Mouse (Mus musculus) right cerebral cortex, postnatal 4 days (tissue): ENCODE data around the gene Fam241a.

ENCODE experiments used
- DNase-seq: peaks from one replicate; pipeline ENCODE4 v3.0.0-alpha.2; 2022

The Fam241a gene

DNA sequence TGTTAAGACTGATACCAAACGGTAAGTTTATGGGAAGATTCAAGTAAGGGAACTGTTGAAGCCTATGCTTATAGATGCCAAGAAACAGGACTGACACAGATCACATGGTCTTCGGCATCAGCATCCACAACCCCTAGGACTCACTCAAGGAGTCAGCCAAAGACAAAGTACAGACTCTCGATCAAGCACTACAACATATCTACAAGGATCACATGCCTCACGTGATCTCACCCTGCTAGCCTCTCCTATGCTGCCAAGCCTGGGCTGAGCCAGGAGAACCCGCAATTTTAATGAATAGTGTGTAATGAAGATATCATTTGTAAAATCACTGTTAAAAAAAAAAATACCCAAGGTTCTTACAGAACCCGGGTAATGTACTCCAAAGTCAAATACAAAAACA, 60.5 kb downstream of the Fam241a start:
- no peak for DNase-seq

DNA sequence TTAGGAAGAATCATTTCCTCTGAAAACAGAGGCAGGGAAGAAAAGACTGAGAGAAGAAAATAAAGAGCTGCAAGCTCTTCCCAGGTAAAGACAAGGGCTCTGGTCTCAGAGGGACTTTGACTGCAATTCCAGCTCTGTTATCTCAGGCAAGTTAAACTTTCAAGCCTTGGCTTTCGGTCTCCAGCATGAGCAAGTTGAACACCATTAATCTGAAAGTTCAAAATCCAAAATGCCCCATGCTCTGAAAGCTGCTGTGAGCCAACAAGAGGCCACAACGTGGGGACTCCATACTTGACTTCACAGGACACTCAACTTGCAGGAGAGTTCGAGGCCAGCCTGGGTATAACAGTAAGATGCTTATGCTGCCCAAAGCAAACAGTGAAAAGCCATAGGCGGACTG, 62.1 kb downstream of the Fam241a start:
- DNase-seq: no peak

- DNase-seq: no peak
These were observed 65.0 kb downstream of the Fam241a start for GRCm38 (mm10) chr3:127831079-127831478.

- DNase-seq: no peak
These were observed 65.9 kb downstream of the Fam241a start for GRCm38 (mm10) chr3:127830183-127830582.

GRCm38 (mm10) chr3:127827123-127827522, 69.0 kb downstream of the Fam241a start:
- DNase-seq: no peak

DNA sequence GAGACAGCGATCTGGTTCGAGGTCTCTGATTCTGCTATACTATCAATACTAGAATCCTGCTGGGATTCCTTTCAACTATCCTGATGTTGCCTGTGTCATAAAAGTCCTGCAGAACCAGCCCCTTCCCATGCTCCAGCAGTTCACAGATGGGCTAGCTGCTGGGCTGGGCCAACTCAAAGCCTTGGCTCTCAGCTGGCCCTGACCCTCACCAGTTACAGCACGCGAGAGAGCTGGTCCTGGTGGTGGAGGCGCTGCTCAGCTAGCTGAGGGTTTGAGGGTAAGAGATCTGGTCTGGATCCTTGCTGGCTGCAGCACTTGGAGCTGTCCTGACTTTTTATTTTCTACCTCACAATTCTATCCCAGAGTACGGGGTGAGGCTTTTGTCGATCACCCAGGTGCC, 69.6 kb downstream of the Fam241a start:
- no peak for DNase-seq

GRCm38 (mm10) chr3:127823886-127824863, 71.9 kb downstream of the Fam241a start:
- no peak for DNase-seq

- no peak for DNase-seq
These were observed 74.9 kb downstream of the Fam241a start for GRCm38 (mm10) chr3:127821209-127821608.

GRCm38 (mm10) chr3:127820400-127820799, 75.7 kb downstream of the Fam241a start:
- DNase-seq: no peak
